Mouse (Mus musculus) cerebellum, adult 2 months (tissue): Measurements from ENCODE around the gene Smdt1.

ENCODE experiments used
- CTCF ChIP-seq: fragments of 200-500 bp; IDR thresholded peaks from 2 replicates; pipeline ENCODE4 v1.5.1; 2011; ENCODE audit warnings: low read depth, mild to moderate bottlenecking, control low read depth, low read length, moderate library complexity, borderline replicate concordance; ENCODE audit not compliant: insufficient read depth
- POLR2A ChIP-seq: fragments of 200-500 bp; IDR thresholded peaks from 2 replicates; pipeline ENCODE4 v1.6.1; 2011; ENCODE audit warnings: low read length, control low read depth, borderline replicate concordance; ENCODE audit not compliant: insufficient read depth

GRCm38 (mm10) chr15:82307107-82307506 is 31.7 kb upstream of the Smdt1 start:
- TF ChIP-seq CTCF: no peak
- TF ChIP-seq POLR2A: no peak
